Mouse (Mus musculus): ENCODE measurements around the gene Atg4a-ps. TPM values are rescaled to one million over a fixed set of nuclear protein-coding genes. Genes with fewer than 3 reads are reported as not detected.
"Not testable (repeated sequence)": the region's sequence is repeated elsewhere in the genome, so short reads cannot be mapped to it uniquely, and the experiment has no call there.

The Atg4a-ps gene
- total RNA-seq (2021), result 1 to 10 TPM in 1 of 2 experiments, under 1 TPM in 1; 0.18 to 1.2 TPM
- long read RNA-seq, result 0 reads

DNA sequence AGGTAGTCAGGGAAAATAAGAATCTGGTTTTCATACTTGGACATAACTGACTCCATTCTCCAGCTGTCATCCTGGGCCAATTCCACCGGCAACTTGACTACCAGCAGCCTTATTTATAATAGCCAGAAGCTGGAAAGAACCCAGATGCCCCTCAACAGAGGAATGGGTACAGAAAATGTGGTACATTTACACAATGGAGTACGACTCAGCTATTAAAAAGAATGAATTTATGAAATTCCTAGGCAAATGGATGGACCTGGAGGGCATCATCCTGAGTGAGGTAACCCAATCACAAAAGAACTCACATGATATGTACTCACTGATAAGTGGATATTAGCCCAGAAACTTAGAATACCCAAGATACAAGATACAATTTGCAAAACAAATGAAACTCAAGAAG lies at the start of gene Atg4a-ps:
TSS of gene Atg4a-ps (minus strand) at position 101 of the 400 bp plus-strand sequence.
- not testable (repeated sequence) for DNase-seq (ENCODE audit: low spot score in 2 of 2)

DNA sequence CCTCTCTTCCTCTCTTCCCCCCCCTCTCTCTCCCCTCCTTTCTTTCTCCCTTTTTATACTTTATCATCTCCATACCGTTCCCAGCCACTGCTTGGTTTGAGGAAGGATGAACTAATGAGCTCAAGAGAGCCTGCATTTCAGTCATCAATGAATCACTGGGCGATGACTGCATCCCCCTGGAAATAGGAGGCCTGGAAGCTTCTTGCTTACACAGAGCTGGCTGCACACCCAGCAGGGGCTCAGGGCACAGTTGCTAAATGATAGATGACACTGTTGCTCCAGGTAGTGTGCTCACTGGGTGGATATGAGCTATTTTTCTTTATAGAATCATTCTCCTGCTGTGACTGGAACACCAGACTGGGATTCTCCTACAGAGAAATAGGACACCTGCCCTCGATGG lies 49.7 kb upstream of the Atg4a-ps start:
- no peak for DNase-seq (ENCODE audit: low spot score in 2 of 2)

DNA sequence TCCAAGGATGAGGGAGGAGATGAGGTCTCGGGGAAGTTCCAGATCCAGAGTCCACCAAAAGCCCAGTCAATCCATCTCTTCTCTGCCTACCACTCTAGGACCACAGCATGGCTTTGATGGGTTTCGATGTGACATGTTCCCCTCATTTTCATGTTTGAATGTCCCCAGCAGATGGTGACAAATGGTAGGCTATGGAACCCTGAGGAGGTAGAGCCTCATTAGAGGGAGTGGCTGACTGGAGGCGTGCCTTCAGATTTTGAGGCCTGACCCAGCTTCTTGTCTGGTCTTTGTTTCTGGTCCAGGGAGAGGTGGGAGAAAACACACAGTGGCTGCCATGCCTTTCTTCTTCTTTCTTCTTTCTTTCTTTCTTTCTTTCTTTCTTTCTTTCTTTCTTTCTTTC lies 44.6 kb upstream of the Atg4a-ps start:
- no peak for DNase-seq (ENCODE audit: low spot score in 2 of 2)

DNA sequence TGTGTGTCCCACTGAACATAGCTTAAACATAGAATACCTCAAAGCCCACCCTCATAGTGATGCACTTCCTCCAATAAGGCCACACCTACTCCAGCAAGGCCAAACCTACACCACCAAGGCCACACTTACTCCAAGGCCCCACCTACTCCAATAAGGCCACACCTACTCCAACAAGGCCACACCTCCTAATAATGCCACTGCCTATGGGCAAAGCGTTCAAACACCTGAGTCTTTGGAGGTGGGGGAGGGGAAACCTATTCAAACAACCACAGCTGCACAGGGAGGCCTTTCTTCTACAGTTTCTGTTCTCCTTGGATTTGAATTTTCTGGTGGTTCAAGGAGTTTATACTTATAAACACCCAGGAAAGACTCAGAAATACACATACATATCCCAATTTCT lies 43.2 kb upstream of the Atg4a-ps start:
- no peak for DNase-seq (ENCODE audit: low spot score in 2 of 2)

DNA sequence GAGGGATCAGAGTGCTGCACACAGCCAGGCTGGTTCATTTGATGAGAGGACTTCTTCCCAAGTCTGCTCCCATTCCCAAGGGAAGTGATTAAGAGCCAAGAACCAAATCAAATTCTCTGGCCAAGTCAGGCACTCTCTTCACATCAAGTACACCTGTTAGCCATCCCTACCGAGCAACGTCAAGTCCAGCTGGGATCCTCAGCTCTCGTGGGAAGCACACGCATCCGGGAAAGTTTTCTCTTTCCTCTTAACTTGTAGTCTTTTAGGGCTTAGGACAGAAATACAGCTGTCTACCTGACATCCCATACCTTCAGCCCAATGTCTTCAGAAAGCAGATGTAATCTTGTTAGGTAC lies 38.1 kb upstream of the Atg4a-ps start:
- DNase-seq (ENCODE audit: low spot score in 2 of 2), result no peak

DNA sequence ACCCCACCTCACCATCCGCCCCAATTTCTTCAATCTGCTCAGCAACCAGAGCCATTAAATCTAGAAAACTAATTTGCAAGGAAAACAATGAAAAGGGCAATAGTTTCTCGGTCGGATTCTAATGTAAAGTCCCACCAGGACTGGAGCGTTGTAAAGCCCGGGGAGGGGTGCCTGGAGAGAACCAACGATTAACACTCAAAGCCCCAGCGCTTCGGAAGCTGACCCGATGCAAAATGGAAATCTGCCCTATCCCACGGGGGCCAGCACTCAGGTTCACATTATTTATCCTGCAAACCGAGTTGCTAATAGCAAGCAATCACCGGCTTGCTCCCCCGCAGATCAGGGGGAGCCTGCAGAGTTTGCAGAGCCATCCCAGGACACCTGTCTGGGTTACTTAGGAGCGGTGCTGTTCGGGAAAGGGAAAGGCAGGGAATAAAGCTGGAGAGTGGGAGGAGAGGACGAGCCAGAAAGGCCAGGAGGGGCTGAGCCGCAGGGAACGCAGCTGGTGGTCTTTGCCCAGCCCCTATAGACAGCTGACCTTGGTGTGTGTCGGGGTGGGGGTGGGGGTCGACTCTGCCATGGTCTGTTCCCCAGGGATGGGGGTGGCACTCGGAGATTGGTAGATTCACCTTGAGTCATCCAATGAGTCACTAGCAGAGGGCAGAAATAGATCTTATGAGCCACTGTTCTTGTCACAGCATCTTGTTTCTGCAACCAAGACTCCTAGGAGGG lies 37.5 kb upstream of the Atg4a-ps start:
- peak in 1 of 2 experiments; percentile 40 for DNase-seq (ENCODE audit: low spot score in 2 of 2)

DNA sequence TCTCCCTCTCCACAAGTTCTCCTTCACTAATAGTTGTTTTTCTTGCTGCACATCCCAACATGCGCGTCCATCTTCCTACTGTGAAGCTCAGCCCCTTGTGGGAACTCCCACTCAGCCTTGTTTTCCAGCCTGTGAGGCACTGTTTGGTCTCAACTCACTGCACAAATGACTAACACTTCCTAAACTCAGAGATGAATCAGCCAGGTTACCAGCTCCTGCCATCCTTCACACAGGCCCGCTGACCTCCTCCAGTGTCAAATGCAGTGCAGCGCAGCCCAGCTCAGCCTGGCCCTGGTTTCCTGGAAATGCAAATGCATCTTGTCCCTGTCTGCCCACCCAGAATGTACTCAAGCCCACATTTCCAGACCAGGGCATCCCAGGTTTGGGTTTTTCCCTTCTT lies 36.6 kb upstream of the Atg4a-ps start:
- no peak for DNase-seq (ENCODE audit: low spot score in 2 of 2)

DNA sequence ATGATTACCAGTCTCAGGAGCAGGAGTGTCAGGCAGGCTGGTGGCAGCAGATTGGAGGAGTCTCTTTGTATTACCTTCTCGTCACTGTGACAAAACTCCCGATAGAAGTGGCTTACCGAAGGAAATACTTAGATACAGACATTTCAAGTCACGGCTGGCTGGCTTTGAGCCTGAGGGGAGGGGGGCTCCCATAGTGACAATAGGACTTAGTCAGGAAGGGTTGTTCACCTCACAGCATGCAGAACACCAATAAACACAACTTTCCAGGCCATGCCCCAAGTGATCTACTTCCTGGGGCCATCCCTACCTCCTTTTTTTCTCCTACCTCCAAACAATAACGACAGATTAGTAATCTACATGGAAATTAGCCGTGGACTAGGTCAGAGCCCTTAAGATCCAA lies 32.9 kb upstream of the Atg4a-ps start:
- no peak for DNase-seq (ENCODE audit: low spot score in 2 of 2)

DNA sequence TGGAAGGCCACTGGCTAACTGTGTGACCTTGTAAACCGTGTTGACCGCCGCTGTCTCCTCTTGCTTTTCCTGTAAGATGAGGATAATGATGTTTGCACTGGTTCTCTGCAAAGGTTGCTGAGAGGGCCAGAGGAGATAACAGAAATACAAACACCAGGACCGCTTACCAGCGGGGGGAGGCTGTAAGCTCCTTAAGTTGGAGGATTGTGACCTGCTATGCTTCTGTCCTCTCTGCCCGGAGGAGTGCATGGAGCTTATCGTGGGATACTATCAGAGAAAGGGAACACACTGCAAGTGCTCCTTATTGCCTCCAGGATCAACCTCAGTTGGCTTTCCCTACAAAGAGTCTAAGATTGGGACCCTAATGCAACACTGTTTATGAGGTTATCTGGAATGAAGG lies 26.8 kb upstream of the Atg4a-ps start:
- no peak for DNase-seq (ENCODE audit: low spot score in 2 of 2)

DNA sequence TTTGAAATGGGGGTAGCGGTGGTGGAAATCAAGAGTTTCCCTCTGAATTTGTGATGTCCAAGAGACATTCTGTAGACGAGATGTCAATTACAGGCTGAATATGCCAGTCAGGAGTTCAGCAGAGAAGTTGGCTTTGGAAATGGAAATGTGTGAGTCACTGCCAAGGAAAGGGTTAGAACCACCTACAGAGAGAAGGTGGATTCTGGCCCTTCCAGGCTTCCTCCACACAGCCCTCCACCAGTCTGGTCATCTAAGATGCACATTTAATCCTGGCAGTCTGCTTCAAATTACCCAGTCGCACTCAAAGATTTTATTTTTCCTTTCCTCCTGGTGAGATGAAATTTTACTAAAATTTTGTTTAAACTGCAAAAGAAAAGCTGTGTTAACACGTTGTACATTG lies 26.2 kb upstream of the Atg4a-ps start:
- DNase-seq (ENCODE audit: low spot score in 2 of 2), result no peak

DNA sequence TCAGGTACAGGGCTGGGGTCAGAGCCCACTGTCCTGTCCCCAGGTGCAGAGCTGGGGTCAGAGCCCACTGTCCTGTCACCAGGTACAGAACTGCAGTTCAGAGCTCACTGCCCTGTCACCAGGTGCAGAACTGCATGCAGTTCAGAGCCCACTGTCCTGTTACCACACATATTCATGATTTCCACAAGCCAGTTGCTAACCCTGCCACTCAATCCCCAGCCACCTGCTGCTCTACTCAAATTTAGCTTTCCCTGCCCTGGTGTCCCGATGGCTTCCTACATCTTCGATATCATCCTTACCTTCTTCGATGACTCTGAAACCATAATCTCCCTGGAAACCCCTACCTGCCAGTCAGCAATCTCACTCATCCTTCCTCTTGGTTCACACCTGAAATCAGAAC lies 17.5 kb upstream of the Atg4a-ps start:
- no peak for DNase-seq (ENCODE audit: low spot score in 2 of 2)

DNA sequence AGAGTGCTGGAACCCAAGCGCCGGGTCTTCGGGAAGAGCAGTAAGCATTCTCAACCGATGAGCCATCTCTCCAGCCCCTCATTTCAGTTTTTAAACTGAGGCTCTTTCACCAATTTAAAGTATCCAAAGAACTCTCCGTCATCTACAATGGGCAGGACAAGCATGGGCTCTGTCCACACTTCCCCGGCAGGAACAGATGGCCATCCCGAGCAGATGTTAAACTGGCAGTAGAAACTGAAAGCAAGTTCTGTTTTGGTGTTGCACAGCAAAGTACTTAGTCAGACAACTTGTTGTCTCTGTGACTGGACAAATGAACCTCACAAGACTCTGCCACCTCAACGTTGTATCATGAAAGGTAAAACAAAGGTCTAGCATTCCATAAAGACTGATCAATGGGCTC lies 15.8 kb upstream of the Atg4a-ps start:
- DNase-seq (ENCODE audit: low spot score in 2 of 2), result no peak

DNA sequence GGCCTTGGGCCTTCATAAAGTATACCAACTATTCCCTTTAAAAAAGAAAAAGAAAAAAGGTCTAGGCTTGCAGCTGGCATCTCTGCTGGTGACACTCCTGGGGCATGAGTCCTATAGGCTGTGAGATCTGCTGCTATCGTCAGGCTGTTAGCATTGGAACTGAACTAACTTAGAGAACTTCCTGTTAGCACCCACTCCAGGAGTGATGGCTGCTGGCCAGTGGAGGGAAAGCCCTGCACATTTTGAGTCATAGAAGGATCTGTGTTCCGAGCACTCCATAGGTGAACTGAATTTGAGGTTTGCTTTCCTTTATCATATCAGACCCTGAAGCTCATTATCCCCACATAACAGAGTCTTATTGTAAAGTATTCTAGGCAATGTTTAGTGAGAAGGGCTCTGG lies 14.1 kb upstream of the Atg4a-ps start:
- no peak for DNase-seq (ENCODE audit: low spot score in 2 of 2)

DNA sequence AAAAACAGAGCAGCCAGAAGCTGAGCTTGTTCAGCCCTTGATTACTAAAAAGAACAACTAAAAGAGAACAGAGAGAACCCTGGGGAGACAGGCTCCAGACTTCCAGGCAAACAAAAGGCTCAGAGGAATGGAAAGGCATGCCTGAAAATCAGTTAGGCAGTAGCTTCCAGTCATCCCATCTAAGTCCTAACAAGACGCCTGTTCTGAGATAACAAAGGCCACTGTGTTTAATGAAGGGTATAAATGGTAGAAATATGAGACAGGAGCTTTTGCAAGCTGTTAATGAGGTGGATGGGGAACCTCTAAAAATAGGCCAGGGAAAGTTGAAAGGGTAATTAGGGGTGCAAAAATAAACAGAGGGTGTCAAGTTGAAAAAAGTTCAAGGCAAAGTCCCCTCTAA lies 4.5 kb upstream of the Atg4a-ps start:
- DNase-seq (ENCODE audit: low spot score in 2 of 2), result no peak

DNA sequence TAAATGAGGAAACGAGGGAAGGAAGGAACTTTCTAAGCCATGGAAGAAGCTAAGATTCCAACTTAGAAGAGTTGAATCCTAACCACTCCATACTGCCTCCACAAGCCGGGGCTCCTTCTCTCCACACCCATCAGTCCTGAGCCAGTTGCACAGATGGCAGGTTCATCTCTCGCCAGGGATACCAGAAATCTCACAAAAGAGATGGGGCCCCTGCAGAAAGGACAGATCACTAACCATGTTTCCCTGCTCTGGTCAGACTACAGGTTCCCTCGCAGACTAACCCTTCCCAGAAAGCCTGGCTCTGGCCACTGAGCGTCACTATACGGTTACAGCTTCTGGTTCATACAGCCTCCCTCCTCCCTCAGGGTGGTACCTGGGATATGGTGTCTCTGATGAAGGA lies 3.8 kb upstream of the Atg4a-ps start:
- no peak for DNase-seq (ENCODE audit: low spot score in 2 of 2)

DNA sequence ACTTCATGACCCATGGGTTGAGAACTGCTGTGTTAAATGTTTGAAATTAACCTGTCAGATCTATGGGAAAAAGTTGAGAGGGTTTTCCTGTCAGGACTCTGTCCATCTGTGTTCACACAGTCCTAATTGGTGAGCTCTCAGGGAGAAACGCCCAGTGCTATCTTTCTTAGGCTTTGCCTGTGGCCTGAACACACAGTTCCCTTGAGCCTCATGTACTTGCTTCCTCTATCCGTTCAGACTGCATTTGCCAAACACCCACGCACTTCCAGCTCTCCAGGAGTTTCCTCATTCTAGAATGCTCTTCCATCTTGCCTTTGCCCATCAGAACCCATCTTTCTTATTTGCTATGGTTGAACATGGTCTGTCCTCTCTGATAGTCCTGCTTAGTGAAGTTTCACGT lies 2.6 kb upstream of the Atg4a-ps start:
- no peak for DNase-seq (ENCODE audit: low spot score in 2 of 2)

DNA sequence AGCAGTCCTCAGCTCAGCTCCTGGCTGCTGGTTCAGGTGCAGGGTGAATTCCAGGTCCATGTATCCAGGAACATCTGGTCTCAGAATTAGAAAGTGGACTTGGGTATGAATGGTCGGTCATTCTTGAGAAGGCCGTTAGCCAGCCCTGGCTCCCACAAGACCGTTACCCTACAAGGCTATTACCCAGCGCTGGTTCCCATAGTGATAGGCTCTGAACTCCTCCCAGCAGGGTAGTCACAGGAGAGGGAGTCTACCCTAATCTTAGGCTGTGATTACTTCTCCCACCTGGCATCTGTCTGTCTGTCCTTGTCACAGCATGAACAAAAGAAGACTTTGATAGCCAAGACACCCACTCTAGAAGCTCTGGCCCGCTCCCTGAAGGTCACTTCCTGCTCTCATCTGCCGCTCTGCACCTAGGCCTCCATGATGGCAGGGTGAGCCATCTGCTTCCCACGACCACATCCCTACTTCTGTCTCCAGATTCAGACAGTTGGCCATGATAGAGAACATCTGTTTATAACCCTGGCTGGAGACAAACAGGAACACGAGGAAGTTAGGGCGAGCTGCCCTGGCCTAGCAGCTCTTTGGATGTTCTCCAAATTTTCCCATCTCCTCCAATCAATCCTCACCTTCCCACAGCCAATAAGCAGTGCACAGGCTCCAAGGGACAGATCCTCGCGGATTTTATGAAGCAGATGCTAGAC lies 1.4 kb upstream of the Atg4a-ps start:
- DNase-seq (ENCODE audit: low spot score in 2 of 2), result no peak

DNA sequence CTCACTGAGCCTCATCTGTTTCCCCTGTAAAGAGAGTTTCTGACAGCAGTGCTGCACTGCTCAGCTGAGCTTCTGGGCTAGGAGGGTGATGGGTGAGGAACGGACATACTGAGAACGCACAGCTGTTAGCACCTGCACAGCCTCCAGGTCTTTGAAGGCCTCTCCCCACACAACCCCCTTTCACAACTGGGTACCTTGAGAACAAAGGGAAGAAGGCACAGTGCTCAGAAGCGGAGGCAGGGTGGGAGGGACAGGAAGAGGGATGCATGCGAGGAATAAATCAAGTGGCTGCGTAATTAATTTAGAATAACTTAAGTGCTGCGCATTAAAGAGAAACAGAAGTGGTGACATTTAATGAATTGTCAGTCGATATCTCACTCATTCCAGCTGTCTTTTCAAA lies 4.6 kb downstream of the Atg4a-ps start:
- no peak for DNase-seq (ENCODE audit: low spot score in 2 of 2)

DNA sequence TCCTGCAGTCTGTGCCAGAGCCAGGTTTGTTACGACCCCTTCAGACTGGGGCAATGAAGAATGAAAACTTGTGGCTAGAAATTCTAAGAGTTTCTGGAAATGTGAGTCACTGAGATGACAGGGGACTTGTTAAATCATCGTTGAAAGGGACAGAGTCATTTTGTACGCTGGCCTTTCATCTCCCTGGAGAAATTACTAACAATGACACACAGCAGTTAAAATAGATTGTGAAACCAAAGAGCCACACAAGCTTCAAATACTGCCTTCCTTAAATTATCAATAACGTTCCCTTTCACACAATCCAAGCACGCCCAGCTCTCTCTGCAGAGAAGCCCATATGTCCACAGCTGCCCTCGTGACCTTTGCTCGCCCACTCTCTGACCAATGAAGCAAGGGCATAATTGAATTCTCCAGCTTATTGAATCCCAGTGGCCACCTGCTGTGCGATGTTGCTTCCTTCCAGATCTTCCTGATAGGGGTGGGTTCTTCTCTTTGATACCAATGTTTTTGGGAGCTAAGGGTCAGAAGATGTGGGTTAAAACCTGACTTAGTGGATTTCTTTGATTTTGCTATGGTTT lies 5.6 kb downstream of the Atg4a-ps start:
- DNase-seq (ENCODE audit: low spot score in 2 of 2), result no peak

DNA sequence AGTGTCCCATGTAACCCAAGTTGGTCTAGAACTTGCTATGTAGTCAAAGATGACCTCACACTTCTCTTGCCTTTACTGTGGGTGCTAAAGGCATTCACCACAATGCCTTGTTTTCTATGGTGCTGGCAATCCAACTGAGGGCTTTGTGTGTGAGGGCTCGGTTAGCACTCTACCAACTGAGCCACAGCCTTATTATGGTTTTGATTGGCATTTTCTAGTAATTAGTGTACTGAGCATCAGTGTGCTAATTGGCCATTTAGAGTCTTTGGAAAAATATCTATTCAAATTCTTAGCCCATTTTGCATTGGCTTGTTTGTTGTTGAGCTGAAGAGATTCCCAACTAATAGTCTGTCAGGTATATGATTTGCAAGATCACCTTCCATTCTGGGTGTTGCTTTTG lies 8.2 kb downstream of the Atg4a-ps start:
- DNase-seq (ENCODE audit: low spot score in 2 of 2), result no peak

DNA sequence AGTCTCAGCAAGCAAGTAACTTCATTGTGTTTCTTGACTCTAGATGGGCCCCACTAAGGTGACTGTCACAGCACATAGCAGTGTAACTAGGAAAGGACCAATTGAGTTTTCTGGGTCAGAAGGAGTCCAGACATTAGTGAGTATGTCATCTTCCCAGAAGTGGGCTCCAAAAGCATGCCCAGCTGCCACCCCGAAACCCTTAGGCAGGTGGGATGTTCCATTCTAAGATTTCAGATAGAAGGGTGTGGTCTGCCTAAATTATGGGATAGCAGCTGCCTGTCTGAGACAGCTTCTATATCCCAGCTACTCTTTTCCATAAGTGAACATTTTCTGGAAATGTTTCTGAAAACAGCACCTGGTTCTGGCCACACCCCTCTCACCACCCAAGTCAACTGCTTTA lies 11.6 kb downstream of the Atg4a-ps start:
- no peak for DNase-seq (ENCODE audit: low spot score in 2 of 2)

DNA sequence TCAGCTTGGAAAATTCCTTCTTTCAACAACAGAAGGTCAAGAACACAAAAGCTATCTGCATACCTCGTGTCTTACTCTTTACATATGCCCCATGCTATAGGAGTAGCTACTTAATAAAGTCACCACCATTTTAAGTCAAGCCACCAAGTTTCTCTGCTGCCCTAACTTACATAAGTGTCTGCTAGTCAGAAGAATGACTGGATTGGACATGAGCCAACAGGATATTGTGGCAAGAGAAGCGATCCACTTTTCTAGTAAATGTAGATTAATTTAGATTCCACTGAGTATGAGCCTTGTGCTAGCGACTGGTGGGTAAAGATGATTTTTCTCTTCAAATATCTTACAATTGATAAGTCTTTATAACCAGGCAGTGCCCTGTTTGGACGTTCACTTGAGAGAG lies 12.0 kb downstream of the Atg4a-ps start:
- no peak for DNase-seq (ENCODE audit: low spot score in 2 of 2)

DNA sequence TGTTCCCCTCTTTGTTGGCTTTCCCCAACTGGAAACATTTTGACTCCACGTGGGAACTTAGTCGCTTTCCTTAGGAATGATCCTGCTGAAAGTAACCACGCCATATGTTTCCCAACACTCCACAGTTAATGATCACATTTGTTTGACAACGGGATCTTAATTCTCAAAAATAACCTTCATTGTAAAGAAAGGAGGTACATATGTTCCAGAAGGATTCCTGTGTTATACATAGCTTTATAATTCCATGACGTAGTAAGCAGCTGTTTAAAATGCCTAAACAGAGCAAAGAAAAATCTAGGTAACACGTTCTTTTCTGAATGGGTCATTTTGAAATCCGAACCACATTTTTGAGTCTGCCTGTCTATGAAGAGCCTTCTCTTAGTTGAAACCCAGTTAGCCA lies 12.7 kb downstream of the Atg4a-ps start:
- no peak for DNase-seq (ENCODE audit: low spot score in 2 of 2)

All from layer of hippocampus, adult 18-20 months (tissue).